Mouse (Mus musculus) hindbrain, embryonic 13.5 days (tissue): ENCODE measurements around the gene Tamm41. TPM values are rescaled to one million over a fixed set of nuclear protein-coding genes. Genes with fewer than 3 reads are reported as not detected.

Source experiments
- ATAC-seq: fragments of 200-750 bp; cut with Nextera tagmentation; 2 replicates; pipeline ENCODE4 v1.8.0; 2017; ENCODE audit warnings: moderate TSS enrichment; ENCODE audit not compliant: low FRiP score
- H3K27ac ChIP-seq: fragments of 300-500 bp; sonication (generic); 2 replicates; pipeline ENCODE4 v1.5.1; 2015; ENCODE audit warnings: inconsistent platforms, mild to moderate bottlenecking, moderate library complexity
- H3K27me3 ChIP-seq: fragments of 300-500 bp; sonication (generic); 2 replicates; pipeline ENCODE4 v1.6.1; 2015; ENCODE audit warnings: mild to moderate bottlenecking, inconsistent platforms
- H3K36me3 ChIP-seq: fragments of 300-500 bp; sonication (generic); 2 replicates; pipeline ENCODE4 v1.6.1; 2015; ENCODE audit warnings: mild to moderate bottlenecking, inconsistent platforms
- H3K4me1 ChIP-seq: fragments of 300-500 bp; sonication (generic); replicated peaks from 2 replicates; pipeline ENCODE4 v1.6.1; 2015; ENCODE audit warnings: inconsistent platforms
- H3K4me2 ChIP-seq: fragments of 300-500 bp; sonication (generic); 2 replicates; pipeline ENCODE4 v1.6.1; 2015; ENCODE audit warnings: inconsistent platforms, mild to moderate bottlenecking, moderate library complexity
- H3K4me3 ChIP-seq: fragments of 300-500 bp; sonication (generic); 2 replicates; pipeline ENCODE4 v1.5.1; 2015; ENCODE audit warnings: mild to moderate bottlenecking, inconsistent platforms
- H3K9ac ChIP-seq: fragments of 300-500 bp; sonication (generic); 2 replicates; pipeline ENCODE4 v1.6.1; 2015; ENCODE audit warnings: mild to moderate bottlenecking, inconsistent platforms
- H3K9me3 ChIP-seq: fragments of 300-500 bp; sonication (generic); 2 replicates; pipeline ENCODE4 v1.6.1; 2016; ENCODE audit warnings: inconsistent platforms
- WGBS: fragments of 180-500 bp; shearing (Covaris S2); methylation state at CpG from one replicate; pipeline ENCODE4 v1.1.7; 2015; 5-methylcytosine and 5-hydroxymethylcytosine counted together
- polyA plus RNA-seq: library from polyadenylated mRNA; unstranded; fragments of >200 nt; fragmentation: Nextera tagmentation; extraction: Ambion mirVana; gene quantifications from 2 replicates; pipeline ENCODE4 v1.2.1, GENCODE M21; 2015

Gene Tamm41
- polyA plus RNA-seq, 1 experiment from 2014 or later, result 49.6 TPM

GRCm38 (mm10) chr6:115013574-115013973 lies 24.1 kb downstream of the Tamm41 start:
- 97% methylated on average over 4 of the region's 4 CpGs for WGBS
- Histone ChIP-seq H3K27me3 (no peaks in the 10 kb centered on the region), H3K4me2 (no peak overlapping the region), H3K4me1 (no peaks in the 10 kb centered on the region), H3K27ac (no peak overlapping the region), H3K4me3 (no peak overlapping the region), H3K9ac (no peak overlapping the region), H3K9me3 (no peaks in the 10 kb centered on the region), H3K36me3 (peaks cover 80% of the 10 kb centered on the region)
- no peak for ATAC-seq

DNA sequence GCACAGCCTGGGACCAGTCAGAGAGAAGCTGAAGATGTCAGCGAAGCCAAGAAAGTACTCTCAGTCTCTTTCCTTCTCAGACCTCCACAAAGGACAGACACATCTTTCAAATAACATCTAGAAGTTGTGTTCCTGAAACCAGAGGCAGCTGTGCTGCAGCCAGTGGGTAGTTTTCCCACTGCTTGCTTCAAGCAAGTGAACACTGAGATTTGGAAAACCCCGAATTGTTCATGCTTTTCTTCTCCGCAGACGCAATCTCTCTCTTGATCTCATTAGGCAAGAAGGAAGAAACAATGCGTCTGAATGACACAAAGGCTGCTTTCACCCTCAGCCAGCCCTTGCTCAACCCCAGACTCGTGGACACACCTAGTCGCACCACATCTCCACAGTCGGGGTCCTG lies 25.9 kb downstream of the Tamm41 start:
- peaks cover 66% of the 10 kb centered on the region for H3K36me3 ChIP-seq
- no peaks in the 10 kb centered on the region for H3K27me3 ChIP-seq
- no peaks in the 10 kb centered on the region for H3K9me3 ChIP-seq
- H3K9ac ChIP-seq, result no peak overlapping the region
- 85% methylated on average over 8 of the region's 8 CpGs for WGBS
- no peak overlapping the region for H3K27ac ChIP-seq
- H3K4me1 ChIP-seq, result peaks cover 9% of the 10 kb centered on the region; the same call in 1 of the 2 replicates
- H3K4me2 ChIP-seq, result no peak overlapping the region
- no peak overlapping the region for H3K4me3 ChIP-seq
- ATAC-seq, result no peak

GRCm38 (mm10) chr6:115010815-115011214 lies 26.9 kb downstream of the Tamm41 start:
- Histone ChIP-seq H3K4me2 (no peak overlapping the region), H3K27me3 (no peaks in the 10 kb centered on the region), H3K4me1 (peaks cover 9% of the 10 kb centered on the region; the same call in 1 of the 2 replicates), H3K36me3 (peaks cover 57% of the 10 kb centered on the region), H3K4me3 (no peak overlapping the region), H3K27ac (no peak overlapping the region), H3K9me3 (no peaks in the 10 kb centered on the region), H3K9ac (no peak overlapping the region)
- WGBS, result 84% methylated on average over 9 of the region's 9 CpGs
- no peak for ATAC-seq

- no peaks in the 10 kb centered on the region for H3K9me3 ChIP-seq
- H3K27ac ChIP-seq, result no peak overlapping the region
- 85% methylated on average over 9 of the region's 9 CpGs for WGBS
- H3K4me2 ChIP-seq, result no peak overlapping the region
- H3K4me3 ChIP-seq, result no peak overlapping the region
- no peaks in the 10 kb centered on the region for H3K27me3 ChIP-seq
- peaks cover 52% of the 10 kb centered on the region for H3K36me3 ChIP-seq
- H3K4me1 ChIP-seq, result peaks cover 9% of the 10 kb centered on the region; the same call in 1 of the 2 replicates
- no peak for ATAC-seq
- H3K9ac ChIP-seq, result no peak overlapping the region
Observed at GRCm38 (mm10) chr6:115010304-115010703, 27.4 kb downstream of the Tamm41 start.

DNA sequence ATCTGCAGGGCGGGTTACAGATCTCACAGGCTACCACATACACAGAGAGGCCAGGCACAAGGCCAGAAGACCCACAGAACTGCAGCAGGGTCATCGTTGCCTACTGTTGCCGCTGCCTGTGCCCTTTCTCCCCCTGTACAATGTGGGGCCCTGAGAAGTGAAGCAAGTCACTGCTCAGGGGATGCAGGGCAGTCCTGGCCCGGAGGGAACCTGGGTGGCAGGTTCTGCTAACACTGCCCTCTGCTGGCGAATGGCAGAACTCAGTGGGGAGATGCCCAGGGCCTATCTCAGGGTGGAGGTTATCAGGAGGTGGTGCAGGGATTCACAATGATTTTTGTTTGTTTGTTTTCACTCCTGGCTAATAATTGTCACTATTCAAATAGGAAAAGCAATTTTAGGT lies 29.9 kb downstream of the Tamm41 start:
- 31% methylated on average over 5 of the region's 5 CpGs for WGBS
- no peaks in the 10 kb centered on the region for H3K9me3 ChIP-seq
- H3K4me1 ChIP-seq, result peaks cover 9% of the 10 kb centered on the region; the same call in 1 of the 2 replicates
- no peak overlapping the region for H3K9ac ChIP-seq
- ATAC-seq, result no peak; the same call in 1 of the 2 replicates
- H3K27me3 ChIP-seq, result no peaks in the 10 kb centered on the region
- no peak overlapping the region for H3K27ac ChIP-seq
- H3K4me2 ChIP-seq, result no peak overlapping the region
- H3K36me3 ChIP-seq, result peaks cover 39% of the 10 kb centered on the region
- H3K4me3 ChIP-seq, result no peak overlapping the region

DNA sequence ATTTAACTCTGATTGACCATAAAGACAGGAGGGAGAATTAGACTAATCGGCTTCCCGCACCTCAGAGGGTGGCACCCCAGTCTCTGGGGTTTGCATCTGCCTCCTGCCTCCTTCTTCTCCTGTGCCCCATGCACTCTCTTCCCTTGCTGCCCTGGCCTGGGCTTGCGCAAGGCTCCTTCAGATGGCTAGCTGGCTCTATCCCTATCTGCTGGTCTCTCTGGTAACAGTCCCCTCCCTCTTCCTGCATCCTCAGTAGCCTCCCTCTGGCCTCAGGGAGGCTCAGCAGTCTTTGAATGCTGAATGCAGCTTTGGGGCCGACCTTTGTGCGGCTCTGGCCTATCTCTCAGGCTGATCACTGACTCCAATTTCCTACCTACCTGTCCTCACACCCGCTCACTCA lies 30.7 kb downstream of the Tamm41 start:
- H3K4me1 ChIP-seq, result peaks cover 9% of the 10 kb centered on the region; the same call in 1 of the 2 replicates
- H3K4me2 ChIP-seq, result no peak overlapping the region
- WGBS, result 62% methylated on average over 6 of the region's 6 CpGs
- H3K4me3 ChIP-seq, result no peak overlapping the region
- H3K9ac ChIP-seq, result peak overlapping the region; percentile 9; the same call in 1 of the 2 replicates
- no peaks in the 10 kb centered on the region for H3K27me3 ChIP-seq
- ATAC-seq, result no peak
- H3K36me3 ChIP-seq, result peaks cover 38% of the 10 kb centered on the region
- no peak overlapping the region for H3K27ac ChIP-seq
- H3K9me3 ChIP-seq, result no peaks in the 10 kb centered on the region

DNA sequence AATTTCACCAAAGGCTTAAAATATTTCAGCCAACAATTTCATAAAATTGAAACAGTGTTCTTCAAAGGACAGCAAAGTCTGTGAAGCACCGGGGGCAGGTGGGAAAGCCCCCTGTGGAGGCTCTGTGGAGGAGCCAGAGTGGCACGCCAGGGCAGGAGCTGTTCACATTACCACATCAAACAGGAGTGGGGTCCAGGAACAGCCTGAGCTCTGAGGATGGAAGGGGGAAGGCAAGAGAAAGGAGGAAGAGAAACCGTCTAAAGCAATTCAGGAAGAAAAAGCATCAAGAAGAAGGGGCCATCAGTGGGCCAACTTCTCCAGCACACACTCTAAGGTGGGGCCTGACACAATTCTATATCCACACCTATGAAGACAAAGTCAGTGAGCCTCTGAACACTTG lies 31.6 kb downstream of the Tamm41 start:
- H3K4me1 ChIP-seq, result peaks cover 9% of the 10 kb centered on the region; the same call in 1 of the 2 replicates
- 85% methylated on average over 3 of the region's 3 CpGs for WGBS
- peaks cover 30% of the 10 kb centered on the region for H3K36me3 ChIP-seq
- no peak overlapping the region for H3K4me3 ChIP-seq
- H3K4me2 ChIP-seq, result no peak overlapping the region
- H3K27ac ChIP-seq, result no peak overlapping the region
- ATAC-seq, result no peak
- H3K9ac ChIP-seq, result no peak overlapping the region
- no peaks in the 10 kb centered on the region for H3K9me3 ChIP-seq
- no peaks in the 10 kb centered on the region for H3K27me3 ChIP-seq

GRCm38 (mm10) chr6:115005351-115005890 lies 32.3 kb downstream of the Tamm41 start:
- no peak overlapping the region for H3K27ac ChIP-seq
- H3K9me3 ChIP-seq, result no peaks in the 10 kb centered on the region
- peaks cover 9% of the 10 kb centered on the region; the same call in 1 of the 2 replicates for H3K4me1 ChIP-seq
- peaks cover 29% of the 10 kb centered on the region for H3K36me3 ChIP-seq
- ATAC-seq, result no peak
- H3K9ac ChIP-seq, result no peak overlapping the region
- H3K4me2 ChIP-seq, result no peak overlapping the region
- no peaks in the 10 kb centered on the region for H3K27me3 ChIP-seq
- H3K4me3 ChIP-seq, result no peak overlapping the region
- 92% methylated on average over 8 of the region's 8 CpGs for WGBS

GRCm38 (mm10) chr6:115004636-115005035 lies 33.0 kb downstream of the Tamm41 start:
- ATAC-seq, result no peak
- no peaks in the 10 kb centered on the region for H3K9me3 ChIP-seq
- WGBS, result 78% methylated on average over 8 of the region's 8 CpGs
- H3K36me3 ChIP-seq, result peaks cover 30% of the 10 kb centered on the region
- H3K4me3 ChIP-seq, result no peak overlapping the region
- H3K4me2 ChIP-seq, result no peak overlapping the region
- H3K27ac ChIP-seq, result no peak overlapping the region
- peaks cover 9% of the 10 kb centered on the region; the same call in 1 of the 2 replicates for H3K4me1 ChIP-seq
- no peaks in the 10 kb centered on the region for H3K27me3 ChIP-seq
- no peak overlapping the region for H3K9ac ChIP-seq

DNA sequence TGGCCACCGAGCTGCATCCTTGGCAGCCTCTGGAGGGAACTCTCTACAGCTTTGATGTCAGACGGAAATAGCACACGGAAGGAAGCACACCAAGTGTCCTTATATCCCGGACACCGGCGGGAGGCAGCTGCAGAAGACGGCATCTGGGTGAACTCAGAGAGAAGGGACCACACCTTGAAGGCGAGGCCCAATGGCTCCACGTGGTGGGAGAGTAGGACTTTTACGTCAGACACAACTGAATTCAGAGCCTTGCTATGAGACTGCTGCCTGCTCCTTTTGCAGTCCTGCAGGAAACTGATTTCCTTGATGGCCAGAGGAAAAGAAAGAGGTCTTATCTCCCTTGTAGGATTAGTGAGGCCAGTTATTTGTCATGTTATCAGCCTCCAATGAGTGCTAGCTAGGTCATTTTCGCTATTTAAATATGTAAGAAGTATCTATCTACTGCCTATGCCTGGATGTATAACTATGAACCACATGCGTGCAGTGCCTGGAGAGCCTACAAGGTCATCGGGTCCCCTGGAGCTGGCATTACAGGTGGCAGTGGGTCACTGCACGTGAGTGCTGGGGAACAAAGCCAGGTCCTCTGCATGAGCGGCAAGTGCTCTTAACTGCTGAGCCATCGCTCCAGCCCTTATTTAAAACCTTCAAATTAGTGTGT lies 39.2 kb downstream of the Tamm41 start:
- no peak overlapping the region for H3K4me3 ChIP-seq
- H3K36me3 ChIP-seq, result peaks cover 23% of the 10 kb centered on the region
- no peak overlapping the region for H3K27ac ChIP-seq
- no peak overlapping the region for H3K9ac ChIP-seq
- no peaks in the 10 kb centered on the region for H3K27me3 ChIP-seq
- no peak for ATAC-seq
- 88% methylated on average over 16 of the region's 16 CpGs for WGBS
- no peaks in the 10 kb centered on the region for H3K9me3 ChIP-seq
- no peak overlapping the region for H3K4me2 ChIP-seq
- H3K4me1 ChIP-seq, result no peaks in the 10 kb centered on the region

DNA sequence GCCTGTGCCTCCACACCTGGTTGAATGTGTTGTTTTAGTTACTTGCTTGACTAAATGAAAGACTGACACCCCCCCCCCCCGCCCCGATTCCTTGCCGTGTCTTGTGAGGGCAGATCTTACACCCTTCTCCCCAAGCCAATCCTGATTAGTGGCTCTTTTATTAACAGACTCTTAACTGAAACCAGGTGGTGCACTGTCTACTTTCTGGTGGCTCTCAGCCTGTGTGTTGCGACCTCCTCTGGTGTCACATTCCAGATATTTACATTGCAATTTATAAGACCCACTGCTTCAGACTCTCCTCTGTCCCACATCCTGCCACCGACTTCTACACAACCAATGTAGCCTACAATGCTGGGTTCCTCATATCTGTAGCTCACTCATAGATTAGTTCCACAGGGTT lies 40.2 kb downstream of the Tamm41 start:
- H3K9ac ChIP-seq, result no peak overlapping the region
- H3K9me3 ChIP-seq, result no peaks in the 10 kb centered on the region
- no peaks in the 10 kb centered on the region for H3K27me3 ChIP-seq
- H3K27ac ChIP-seq, result no peak overlapping the region
- WGBS, result 85% methylated on average over 5 of the region's 5 CpGs
- no peaks in the 10 kb centered on the region for H3K4me1 ChIP-seq
- H3K4me3 ChIP-seq, result no peak overlapping the region
- H3K36me3 ChIP-seq, result peaks cover 19% of the 10 kb centered on the region
- no peak overlapping the region for H3K4me2 ChIP-seq
- ATAC-seq, result no peak

DNA sequence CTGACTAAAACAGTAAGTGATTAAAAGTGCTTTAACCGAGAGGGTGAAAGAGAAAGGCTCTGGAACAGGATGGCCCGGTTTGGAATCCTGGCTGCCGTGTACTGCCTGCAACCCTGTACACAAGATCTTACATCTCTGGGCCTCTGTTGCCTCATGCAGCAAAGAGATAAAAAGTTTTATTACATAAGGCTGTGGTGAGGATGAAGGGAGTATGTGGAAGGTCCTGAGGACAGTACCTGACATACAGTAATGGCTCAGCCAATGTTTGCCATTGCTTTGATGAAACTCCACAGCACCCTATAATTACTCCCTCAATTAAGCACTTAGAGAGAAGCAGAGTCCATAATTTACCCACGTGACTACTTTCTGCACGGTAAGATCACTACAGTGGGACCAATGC lies 40.8 kb downstream of the Tamm41 start:
- no peak overlapping the region for H3K9ac ChIP-seq
- H3K27me3 ChIP-seq, result no peaks in the 10 kb centered on the region
- no peak overlapping the region for H3K4me3 ChIP-seq
- no peak overlapping the region for H3K27ac ChIP-seq
- ATAC-seq, result no peak
- no peaks in the 10 kb centered on the region for H3K9me3 ChIP-seq
- H3K4me1 ChIP-seq, result no peaks in the 10 kb centered on the region
- H3K36me3 ChIP-seq, result peaks cover 18% of the 10 kb centered on the region
- H3K4me2 ChIP-seq, result no peak overlapping the region
- WGBS, result 90% methylated on average over 5 of the region's 5 CpGs

DNA sequence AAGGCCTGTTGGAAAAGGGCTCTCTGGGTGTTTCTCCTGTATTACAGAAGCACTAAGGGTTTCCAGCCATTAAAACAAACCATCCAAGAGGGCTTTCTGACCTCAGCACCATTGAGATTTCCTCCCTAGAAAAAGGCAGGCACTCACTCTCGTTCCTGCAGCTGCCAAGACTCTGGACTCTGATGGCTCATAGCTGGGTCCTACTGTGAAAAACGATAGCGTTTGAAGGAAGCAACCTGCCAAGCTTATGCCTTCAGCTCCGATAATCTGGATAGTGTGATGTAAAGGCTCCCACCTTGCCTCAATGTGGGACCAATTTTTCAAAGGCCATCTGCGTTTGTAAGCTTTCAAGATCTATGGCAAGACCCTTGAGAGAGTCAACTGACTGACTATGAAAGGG lies 43.6 kb downstream of the Tamm41 start:
- no peak overlapping the region for H3K9ac ChIP-seq
- H3K9me3 ChIP-seq, result no peaks in the 10 kb centered on the region
- WGBS, result 91% methylated on average over 5 of the region's 5 CpGs
- no peaks in the 10 kb centered on the region for H3K4me1 ChIP-seq
- H3K4me3 ChIP-seq, result no peak overlapping the region
- no peaks in the 10 kb centered on the region for H3K27me3 ChIP-seq
- ATAC-seq, result no peak
- H3K27ac ChIP-seq, result no peak overlapping the region
- H3K4me2 ChIP-seq, result no peak overlapping the region
- peaks cover 7% of the 10 kb centered on the region; the same call in 1 of the 2 replicates for H3K36me3 ChIP-seq
